Comparison of ENCODE assay signal across 8 mouse cellular contexts in the genomic region with DNA sequence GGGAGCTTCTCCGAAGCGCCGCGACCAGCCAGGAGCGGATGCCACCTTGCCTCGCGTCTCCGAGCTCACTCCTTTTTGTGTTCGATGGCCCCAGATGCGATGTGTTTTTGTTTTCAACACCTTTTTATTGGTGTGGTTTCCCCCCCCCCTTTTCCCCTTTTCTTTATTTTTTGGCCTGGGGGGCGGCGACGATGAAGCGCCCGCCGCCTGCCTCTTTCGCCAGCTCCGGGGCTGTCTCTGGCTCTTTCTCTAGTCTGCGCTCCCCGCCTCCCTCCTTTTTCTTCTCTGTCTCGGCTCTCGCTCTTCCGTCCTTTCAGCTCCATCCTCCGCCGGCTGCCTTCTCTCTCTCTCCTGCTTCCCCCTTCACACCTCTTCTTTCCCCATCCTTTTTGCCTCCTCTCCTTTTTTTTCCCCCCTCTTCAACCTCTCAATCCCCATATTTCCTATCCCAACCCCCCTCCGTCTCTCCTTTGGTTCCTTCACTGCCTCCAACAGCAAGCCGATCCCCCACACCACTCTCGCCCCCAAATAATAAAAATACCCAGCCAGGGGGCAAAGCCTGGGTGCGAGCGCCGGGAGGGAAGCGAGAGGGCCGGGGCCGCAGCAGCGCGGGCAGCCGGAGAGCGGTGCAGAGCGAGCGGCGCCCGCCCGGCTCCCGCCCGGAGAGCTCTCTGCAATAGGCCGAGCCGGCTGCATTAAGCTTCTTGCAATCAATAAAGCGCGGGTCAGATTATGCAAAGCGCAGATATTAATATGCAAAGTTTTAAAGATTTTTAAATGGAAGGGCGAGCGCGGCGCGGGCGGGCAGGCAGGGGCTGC. TPM values are rescaled to one million over a fixed set of nuclear protein-coding genes. Genes with fewer than 3 reads are reported as not detected.
DNase-seq lines count a peak whose midpoint lies in the region; ATAC-seq and TF ChIP-seq lines count a peak whose summit lies in the region.

No protein-coding gene starts in this region.

- DNase-seq in liver, embryonic 11.5 days (ENCODE audit: low spot score) = no peak
- no peak for DNase-seq in liver
- DNase-seq in cerebellum, adult 2 months = peak; percentile 64 to 67
- DNase-seq in forebrain, embryonic 14.5 days (ENCODE audit: low spot score) = peak; percentile 68
- DNase-seq in limb, embryonic 11.5 days (ENCODE audit: low spot score) = peak; percentile 51
- DNase-seq in retina, adult 2 months (ENCODE audit: low read depth, low spot score) = peak; percentile 65
- DNase-seq in kidney, postnatal 4 days = no peak

- H3K9me3 ChIP-seq in liver, embryonic 11.5 days (ENCODE audit: control insufficient read depth, low read length) = no peaks in the 10 kb centered on the region
- H3K9me3 ChIP-seq in forebrain, embryonic 14.5 days (replicated peaks; ENCODE audit: control insufficient read depth, low read length) = no peaks in the 10 kb centered on the region
- no peaks in the 10 kb centered on the region for H3K9me3 ChIP-seq in limb, embryonic 11.5 days (ENCODE audit: control insufficient read depth, low read length)

- peak overlapping the region; percentile 47 for H3K4me3 ChIP-seq in liver, embryonic 11.5 days (ENCODE audit: low read depth, low read length)
- H3K4me3 ChIP-seq in cerebellum, adult 2 months (replicated peaks; ENCODE audit: insufficient read depth, low read depth, low read length) = peak overlapping the region; percentile 92
- peak overlapping the region; percentile 47 for H3K4me3 ChIP-seq in forebrain, embryonic 14.5 days (ENCODE audit: low read depth, low read length)
- H3K4me3 ChIP-seq in limb, embryonic 11.5 days (ENCODE audit: low read depth, low read length) = peak overlapping the region; percentile 45

- TF ChIP-seq POLR2A in cerebellum, adult 2 months (IDR thresholded peaks at IDR 0.05; ENCODE audit: borderline replicate concordance, insufficient read depth, low read length) = no peak

- peak; percentile 59 for ATAC-seq in liver, embryonic 11.5 days (replicated peaks; ENCODE audit: low FRiP score)
- peak; percentile 78 for ATAC-seq in forebrain, embryonic 14.5 days
- peak; percentile 74 for ATAC-seq in limb, embryonic 11.5 days (ENCODE audit: insufficient number of reproducible peaks, low FRiP score, low TSS enrichment, low read depth)
- no peak for ATAC-seq in activated CD4-positive, CD25-positive, alpha-beta regulatory T cell, adult 4 months

- peaks cover 83% of the 10 kb centered on the region for H3K27me3 ChIP-seq in liver, embryonic 11.5 days (replicated peaks; ENCODE audit: control insufficient read depth, insufficient read depth, low read length)
- no peaks in the 10 kb centered on the region for H3K27me3 ChIP-seq in cerebellum, adult 2 months (ENCODE audit: control insufficient read depth, insufficient read depth, low read length)
- H3K27me3 ChIP-seq in forebrain, embryonic 14.5 days (replicated peaks; ENCODE audit: control insufficient read depth, insufficient read depth, low read length) = peaks cover 29% of the 10 kb centered on the region
- peaks cover 72% of the 10 kb centered on the region for H3K27me3 ChIP-seq in limb, embryonic 11.5 days (ENCODE audit: control insufficient read depth, insufficient read depth, low read length)

- peaks cover 5% of the 10 kb centered on the region for H3K4me1 ChIP-seq in liver, embryonic 11.5 days (replicated peaks; ENCODE audit: control insufficient read depth, insufficient read depth, low read length)
- peaks cover 28% of the 10 kb centered on the region for H3K4me1 ChIP-seq in cerebellum, adult 2 months (ENCODE audit: control insufficient read depth, insufficient read depth, low read length)
- peaks cover 19% of the 10 kb centered on the region for H3K4me1 ChIP-seq in forebrain, embryonic 14.5 days (ENCODE audit: control insufficient read depth, insufficient read depth, low read length)
- peaks cover 11% of the 10 kb centered on the region; the same call in 1 of the 2 replicates for H3K4me1 ChIP-seq in limb, embryonic 11.5 days (ENCODE audit: control insufficient read depth, insufficient read depth, low read length)

- H3K4me2 ChIP-seq in liver, embryonic 11.5 days = peak overlapping the region; percentile 81
- peak overlapping the region; percentile 71 for H3K4me2 ChIP-seq in forebrain, embryonic 14.5 days (ENCODE audit: low read length)
- H3K4me2 ChIP-seq in limb, embryonic 11.5 days (ENCODE audit: low read depth, severe bottlenecking) = peak overlapping the region; percentile 83

- 3% methylated on average over 50 of the region's 56 CpGs for WGBS in liver, embryonic 11.5 days
- WGBS in cerebellum, adult 2 months = under 1% methylated on average over 56 of the region's 56 CpGs
- WGBS in forebrain, embryonic 14.5 days = under 1% methylated on average over 51 of the region's 56 CpGs
- under 1% methylated on average over 55 of the region's 56 CpGs for WGBS in limb, embryonic 11.5 days

- no peak overlapping the region for H3K9ac ChIP-seq in liver, embryonic 11.5 days (ENCODE audit: low read depth, low read length)
- H3K9ac ChIP-seq in forebrain, embryonic 14.5 days (ENCODE audit: low read length) = peak overlapping the region; percentile 83
- peak overlapping the region; percentile 48 for H3K9ac ChIP-seq in limb, embryonic 11.5 days (ENCODE audit: low read length)

- H3K36me3 ChIP-seq in liver, embryonic 11.5 days (ENCODE audit: control insufficient read depth, insufficient read depth, low read length) = no peaks in the 10 kb centered on the region
- H3K36me3 ChIP-seq in forebrain, embryonic 14.5 days (ENCODE audit: control insufficient read depth, insufficient read depth, low read length) = no peaks in the 10 kb centered on the region
- H3K36me3 ChIP-seq in limb, embryonic 11.5 days (ENCODE audit: control insufficient read depth, insufficient read depth, low read length) = no peaks in the 10 kb centered on the region

- no peak overlapping the region for H3K27ac ChIP-seq in liver, embryonic 11.5 days (ENCODE audit: low read depth, low read length)
- H3K27ac ChIP-seq in cerebellum, adult 2 months (ENCODE audit: insufficient read depth, low read length) = peak overlapping the region; percentile 98
- peak overlapping the region; percentile 97 for H3K27ac ChIP-seq in forebrain, embryonic 14.5 days (ENCODE audit: low read depth, low read length)
- no peak overlapping the region for H3K27ac ChIP-seq in limb, embryonic 11.5 days (replicated peaks; ENCODE audit: low read depth, low read length)

- TF ChIP-seq CTCF in cerebellum, adult 2 months (IDR thresholded peaks at IDR 0.05; ENCODE audit: borderline replicate concordance, insufficient read depth, low read depth, low read length) = no peak

RNA-seq across cellular contexts. Expression of a gene that starts 0.5 kb away (rescaled TPM):
- 2.2 and 3.2 TPM in 2 replicates for polyA plus RNA-seq in liver, embryonic 11.5 days (2014; fragmentation: Nextera tagmentation; extraction: Ambion mirVana)
- polyA plus RNA-seq in cerebellum, adult 2 months (2012; rRNA removed) = 8.4 and 10.6 TPM in 2 replicates
- polyA plus RNA-seq in forebrain, embryonic 14.5 days (2014; fragmentation: Nextera tagmentation; extraction: Ambion mirVana) = 15.5 and 21.1 TPM in 2 replicates
- polyA plus RNA-seq in limb, embryonic 11.5 days (2014; fragmentation: Nextera tagmentation; extraction: Ambion mirVana) = 3.9 and 6.2 TPM in 2 replicates
- 10 to 100 TPM; 19.1 to 25.3 TPM for polyA plus RNA-seq in activated CD4-positive, CD25-positive, alpha-beta regulatory T cell, adult 4 months (2017; shearing (Covaris generic))

RNA-seq across cellular contexts. Expression of a gene that starts 41.4 kb away (rescaled TPM):
- polyA plus RNA-seq in liver, embryonic 11.5 days (2014; fragmentation: Nextera tagmentation; extraction: Ambion mirVana) = 19.6 and 21.1 TPM in 2 replicates
- polyA plus RNA-seq in cerebellum, adult 2 months (2012; rRNA removed) = 29.0 and 29.6 TPM in 2 replicates
- polyA plus RNA-seq in forebrain, embryonic 14.5 days (2014; fragmentation: Nextera tagmentation; extraction: Ambion mirVana) = 10.8 and 12.5 TPM in 2 replicates
- 9.9 and 11.0 TPM in 2 replicates for polyA plus RNA-seq in limb, embryonic 11.5 days (2014; fragmentation: Nextera tagmentation; extraction: Ambion mirVana)
- polyA plus RNA-seq in activated CD4-positive, CD25-positive, alpha-beta regulatory T cell, adult 4 months (2017; shearing (Covaris generic)) = 10 to 100 TPM; 26.7 to 31.8 TPM

RNA-seq across cellular contexts. Expression of a gene that starts 42.2 kb away (rescaled TPM):
- 4.0 and 4.2 TPM in 2 replicates for polyA plus RNA-seq in liver, embryonic 11.5 days (2014; fragmentation: Nextera tagmentation; extraction: Ambion mirVana)
- polyA plus RNA-seq in cerebellum, adult 2 months (2012; rRNA removed) = 9.2 and 10.9 TPM in 2 replicates
- polyA plus RNA-seq in forebrain, embryonic 14.5 days (2014; fragmentation: Nextera tagmentation; extraction: Ambion mirVana) = 2.3 and 2.8 TPM in 2 replicates
- polyA plus RNA-seq in limb, embryonic 11.5 days (2014; fragmentation: Nextera tagmentation; extraction: Ambion mirVana) = 3.2 and 3.4 TPM in 2 replicates
- 1 to 10 TPM; 2.6 to 4.0 TPM for polyA plus RNA-seq in activated CD4-positive, CD25-positive, alpha-beta regulatory T cell, adult 4 months (2017; shearing (Covaris generic))

RNA-seq across cellular contexts. Expression of a gene that starts 58.7 kb away (rescaled TPM):
- 11.0 and 13.0 TPM in 2 replicates for polyA plus RNA-seq in liver, embryonic 11.5 days (2014; fragmentation: Nextera tagmentation; extraction: Ambion mirVana)
- 226 and 230 TPM in 2 replicates for polyA plus RNA-seq in cerebellum, adult 2 months (2012; rRNA removed)
- 20.2 and 20.5 TPM in 2 replicates for polyA plus RNA-seq in forebrain, embryonic 14.5 days (2014; fragmentation: Nextera tagmentation; extraction: Ambion mirVana)
- 15.8 and 17.3 TPM in 2 replicates for polyA plus RNA-seq in limb, embryonic 11.5 days (2014; fragmentation: Nextera tagmentation; extraction: Ambion mirVana)
- polyA plus RNA-seq in activated CD4-positive, CD25-positive, alpha-beta regulatory T cell, adult 4 months (2017; shearing (Covaris generic)) = 1 to 10 TPM; 8.9 to 9.8 TPM

Comparison
In these comparisons a context has a peak if more than half of its experiments do, and no peak if none do; other contexts are left out.
1. DNase-seq: peak in cerebellum, adult 2 months (2 of 2), forebrain, embryonic 14.5 days (single experiment), limb, embryonic 11.5 days (single experiment) and retina, adult 2 months (single experiment); none in liver, embryonic 11.5 days (single experiment), liver (single experiment) and kidney, postnatal 4 days (0 of 2).
2. H3K27ac ChIP-seq: peak in cerebellum, adult 2 months (single experiment) and forebrain, embryonic 14.5 days (single experiment); none in liver, embryonic 11.5 days (single experiment) and limb, embryonic 11.5 days (single experiment).
3. Peak in every context shown above with its lines, with median percentiles within 50 percentile points of each other: H3K4me2 ChIP-seq and H3K4me3 ChIP-seq.